Mouse (Mus musculus): ENCODE data around the gene Usp1.

DNA sequence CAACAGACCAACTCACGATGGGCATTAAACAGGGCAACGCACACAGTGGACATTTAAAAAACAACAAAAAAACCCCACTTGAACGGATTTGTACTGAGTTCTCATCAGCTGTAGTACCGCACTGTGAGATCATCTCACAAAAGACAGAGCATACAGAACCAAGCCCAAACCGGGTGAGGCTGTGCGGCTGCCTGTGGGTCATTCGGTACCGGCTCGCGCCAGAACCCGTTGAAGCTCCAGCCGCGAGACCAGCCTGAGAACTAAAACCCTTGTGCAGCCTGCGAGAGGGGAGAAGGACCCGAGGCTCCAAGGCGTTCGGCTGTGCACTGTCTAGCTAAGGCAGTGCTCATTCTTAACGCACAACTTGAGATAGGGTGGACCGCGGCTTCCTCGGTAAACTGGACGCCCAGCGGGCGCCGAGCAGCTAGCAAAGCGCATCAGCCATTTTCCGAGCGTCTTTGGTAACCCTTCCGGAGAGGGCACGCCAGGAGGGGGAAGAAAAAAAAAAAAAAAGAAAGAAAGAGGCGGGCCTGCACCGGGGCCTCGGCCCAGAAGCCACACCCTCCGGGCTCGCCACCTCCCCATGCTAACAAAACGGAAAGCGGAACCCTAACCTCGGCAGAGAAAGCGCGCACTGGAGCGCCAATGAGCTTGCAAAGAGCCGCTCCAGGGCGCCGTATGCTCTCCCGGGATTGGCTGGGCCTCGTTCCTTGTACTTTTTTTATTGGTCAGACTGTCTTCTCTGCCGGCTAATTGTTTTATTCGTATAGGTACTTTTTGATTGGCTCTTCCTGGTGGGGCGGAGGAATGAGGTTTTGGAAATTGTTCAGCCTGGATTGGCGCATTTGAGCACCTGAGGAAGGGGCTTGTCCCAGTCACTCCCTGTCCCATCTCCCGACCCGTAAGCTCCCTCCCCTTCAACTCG lies 705 bp upstream of the Usp1 start:
- TF ChIP-seq CTCF (IDR thresholded peaks at IDR 0.05; ENCODE audit: extremely low read depth, insufficient read depth, low read length) (no peak), POLR2A (IDR thresholded peaks at IDR 0.05; ENCODE audit: extremely low read depth, insufficient read depth, low read length) (peak; percentile 60; the same call in 1 of the 2 replicates)

Measured in cortical plate, adult 2 months (tissue).